Mouse (Mus musculus) hindbrain, embryonic 13.5 days (tissue): ENCODE results near the gene Haghl. TPM values are rescaled to one million over a fixed set of nuclear protein-coding genes. Genes with fewer than 3 reads are reported as not detected.

Experiments
- ATAC-seq: fragments of 200-750 bp; cut with Nextera tagmentation; 2 replicates; pipeline ENCODE4 v1.8.0; 2017; ENCODE audit warnings: moderate TSS enrichment; ENCODE audit not compliant: low FRiP score
- H3K27ac ChIP-seq: fragments of 300-500 bp; sonication (generic); 2 replicates; pipeline ENCODE4 v1.5.1; 2015; ENCODE audit warnings: inconsistent platforms, mild to moderate bottlenecking, moderate library complexity
- H3K27me3 ChIP-seq: fragments of 300-500 bp; sonication (generic); 2 replicates; pipeline ENCODE4 v1.6.1; 2015; ENCODE audit warnings: mild to moderate bottlenecking, inconsistent platforms
- H3K36me3 ChIP-seq: fragments of 300-500 bp; sonication (generic); 2 replicates; pipeline ENCODE4 v1.6.1; 2015; ENCODE audit warnings: mild to moderate bottlenecking, inconsistent platforms
- H3K4me1 ChIP-seq: fragments of 300-500 bp; sonication (generic); replicated peaks from 2 replicates; pipeline ENCODE4 v1.6.1; 2015; ENCODE audit warnings: inconsistent platforms
- H3K4me2 ChIP-seq: fragments of 300-500 bp; sonication (generic); 2 replicates; pipeline ENCODE4 v1.6.1; 2015; ENCODE audit warnings: inconsistent platforms, mild to moderate bottlenecking, moderate library complexity
- H3K4me3 ChIP-seq: fragments of 300-500 bp; sonication (generic); 2 replicates; pipeline ENCODE4 v1.5.1; 2015; ENCODE audit warnings: mild to moderate bottlenecking, inconsistent platforms
- H3K9ac ChIP-seq: fragments of 300-500 bp; sonication (generic); 2 replicates; pipeline ENCODE4 v1.6.1; 2015; ENCODE audit warnings: mild to moderate bottlenecking, inconsistent platforms
- H3K9me3 ChIP-seq: fragments of 300-500 bp; sonication (generic); 2 replicates; pipeline ENCODE4 v1.6.1; 2016; ENCODE audit warnings: inconsistent platforms
- WGBS: fragments of 180-500 bp; shearing (Covaris S2); methylation state at CpG from one replicate; pipeline ENCODE4 v1.1.7; 2015; 5-methylcytosine and 5-hydroxymethylcytosine counted together
- polyA plus RNA-seq: library from polyadenylated mRNA; unstranded; fragments of >200 nt; fragmentation: Nextera tagmentation; extraction: Ambion mirVana; gene quantifications from 2 replicates; pipeline ENCODE4 v1.2.1, GENCODE M21; 2015

The Haghl gene
- 125 and 138 TPM in 2 replicates for polyA plus RNA-seq

DNA sequence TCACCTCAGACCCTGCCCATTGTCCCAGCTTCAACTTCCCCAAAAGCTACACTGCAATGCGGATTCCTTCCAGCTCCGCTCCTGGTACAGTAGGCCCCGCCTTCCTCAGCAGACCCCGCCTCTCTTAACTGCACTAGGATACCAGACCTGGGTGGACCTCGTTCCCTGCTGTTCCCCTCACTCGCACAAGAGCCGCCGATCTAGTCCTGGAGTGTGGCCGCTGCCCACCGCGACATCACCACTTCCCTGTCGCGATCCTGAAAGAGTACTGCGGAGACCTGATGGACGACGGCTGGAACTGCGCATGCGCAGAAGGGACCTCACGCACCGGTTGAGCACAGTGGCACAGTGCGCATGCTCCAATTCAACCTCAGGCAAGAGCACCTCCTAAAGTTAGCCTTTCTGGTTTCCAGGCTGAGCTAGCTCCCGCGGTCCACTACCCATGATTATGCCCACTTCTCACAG lies at the start of gene Haghl:
Gene Haghl (minus strand): TSS at position 393 of the 465 bp plus-strand sequence.
- peaks cover 63% of the 10 kb centered on the region for H3K36me3 ChIP-seq
- peak within 1 kb of the TSS; percentile 91 for H3K27ac ChIP-seq
- H3K4me2 ChIP-seq: peak within 1 kb of the TSS; percentile 90
- peak within 1 kb of the TSS; percentile 88 for H3K9ac ChIP-seq
- H3K9me3 ChIP-seq: no peaks in the 10 kb centered on the region
- no peaks in the 10 kb centered on the region for H3K27me3 ChIP-seq
- H3K4me3 ChIP-seq: peak within 1 kb of the TSS; percentile 74
- ATAC-seq: peak; percentile 82
- WGBS: under 1% methylated on average over 23 of the region's 23 CpGs
- peaks cover 32% of the 10 kb centered on the region for H3K4me1 ChIP-seq

DNA sequence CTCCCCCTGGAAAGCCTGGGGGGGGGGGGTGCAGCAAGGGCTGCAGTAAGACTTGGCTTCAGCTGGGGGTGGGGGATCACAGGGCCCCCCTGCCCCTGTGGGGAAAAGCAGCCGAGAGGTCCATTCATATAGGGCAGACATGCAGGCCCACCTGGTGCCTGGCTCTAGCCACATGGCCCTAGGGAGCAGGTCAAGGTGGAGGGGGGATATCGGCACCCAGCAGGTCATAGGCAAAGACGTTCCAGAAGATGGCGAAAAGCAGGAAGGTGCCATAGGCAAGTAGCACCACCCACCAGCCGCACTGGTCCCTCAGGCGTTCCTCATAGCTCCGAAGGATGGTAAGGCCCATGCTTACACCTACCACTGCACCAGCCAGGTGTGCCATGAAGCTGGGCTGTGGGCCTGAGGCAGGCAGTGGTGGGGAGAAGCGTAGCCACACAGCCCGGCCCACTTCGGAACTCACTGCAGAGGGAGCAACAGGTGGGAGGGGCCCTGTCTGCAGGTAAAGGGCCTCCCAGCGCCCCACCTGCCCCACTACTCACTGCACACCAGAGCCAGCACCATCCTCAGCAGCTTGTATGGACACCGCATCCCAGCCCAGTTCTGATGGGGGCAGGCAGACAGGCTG lies 49.2 kb upstream of the Haghl start:
- 91% methylated on average over 12 of the region's 12 CpGs for WGBS
- Histone ChIP-seq H3K27ac (peak overlapping the region; percentile 97; the same call in 1 of the 2 replicates), H3K36me3 (peaks cover 49% of the 10 kb centered on the region), H3K4me2 (peak overlapping the region; percentile 99), H3K9me3 (no peaks in the 10 kb centered on the region), H3K4me3 (peak overlapping the region; percentile 82), H3K27me3 (no peaks in the 10 kb centered on the region), H3K9ac (peak overlapping the region; percentile 91), H3K4me1 (peaks cover 85% of the 10 kb centered on the region)
- no peak for ATAC-seq

DNA sequence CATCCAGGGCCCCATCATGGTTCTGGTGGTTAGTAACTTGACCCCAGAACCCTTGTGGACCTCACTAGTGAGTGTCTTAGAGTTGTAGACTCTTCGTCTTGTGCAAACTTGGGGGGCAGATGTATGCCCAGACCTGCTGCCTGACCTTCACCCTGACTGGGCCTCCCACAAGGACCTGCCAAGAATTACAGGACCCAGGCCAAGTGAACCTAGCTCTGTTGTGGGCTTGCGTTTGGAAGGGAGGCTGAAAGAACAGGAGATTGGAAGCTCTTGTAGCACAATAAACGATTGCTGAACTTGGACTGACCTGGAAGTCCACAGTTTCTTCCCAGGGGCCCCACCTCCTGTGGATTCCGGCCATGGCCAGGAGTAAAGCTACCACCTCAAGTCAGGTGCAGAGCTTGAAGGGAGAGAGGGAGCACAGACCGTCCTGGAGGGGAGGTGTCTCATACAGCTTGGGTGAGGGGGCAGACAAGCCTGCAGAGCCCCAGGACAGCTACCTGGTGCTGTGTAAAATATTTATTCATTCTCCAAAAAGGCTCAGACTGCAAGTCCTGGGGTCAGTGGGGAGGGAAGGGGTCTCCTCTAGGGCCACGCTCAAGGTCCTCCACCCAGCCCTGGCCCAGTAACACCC lies 48.6 kb upstream of the Haghl start:
- peak overlapping the region; percentile 91 for H3K9ac ChIP-seq
- ATAC-seq: no peak
- peak overlapping the region; percentile 97 for H3K27ac ChIP-seq
- WGBS: 58% methylated on average over 6 of the region's 6 CpGs
- peaks cover 88% of the 10 kb centered on the region for H3K4me1 ChIP-seq
- peak overlapping the region; percentile 99 for H3K4me2 ChIP-seq
- no peaks in the 10 kb centered on the region for H3K27me3 ChIP-seq
- peaks cover 45% of the 10 kb centered on the region for H3K36me3 ChIP-seq
- H3K4me3 ChIP-seq: peak overlapping the region; percentile 82
- no peaks in the 10 kb centered on the region for H3K9me3 ChIP-seq

GRCm38 (mm10) chr17:25833291-25833663 lies 47.8 kb upstream of the Haghl start, which contains the start of gene Stub1:
Gene Stub1 (minus strand): TSS chr17:25833404.
- peak within 1 kb of the TSS; percentile 91 for H3K9ac ChIP-seq
- under 1% methylated on average over 24 of the region's 24 CpGs for WGBS
- H3K4me2 ChIP-seq: peak within 1 kb of the TSS; percentile 99
- H3K27me3 ChIP-seq: no peaks in the 10 kb centered on the region
- peak; percentile 57 for ATAC-seq
- peaks cover 40% of the 10 kb centered on the region for H3K36me3 ChIP-seq
- H3K4me1 ChIP-seq: peaks cover 85% of the 10 kb centered on the region
- no peaks in the 10 kb centered on the region for H3K9me3 ChIP-seq
- H3K4me3 ChIP-seq: peak within 1 kb of the TSS; percentile 82
- H3K27ac ChIP-seq: peak within 1 kb of the TSS; percentile 97

DNA sequence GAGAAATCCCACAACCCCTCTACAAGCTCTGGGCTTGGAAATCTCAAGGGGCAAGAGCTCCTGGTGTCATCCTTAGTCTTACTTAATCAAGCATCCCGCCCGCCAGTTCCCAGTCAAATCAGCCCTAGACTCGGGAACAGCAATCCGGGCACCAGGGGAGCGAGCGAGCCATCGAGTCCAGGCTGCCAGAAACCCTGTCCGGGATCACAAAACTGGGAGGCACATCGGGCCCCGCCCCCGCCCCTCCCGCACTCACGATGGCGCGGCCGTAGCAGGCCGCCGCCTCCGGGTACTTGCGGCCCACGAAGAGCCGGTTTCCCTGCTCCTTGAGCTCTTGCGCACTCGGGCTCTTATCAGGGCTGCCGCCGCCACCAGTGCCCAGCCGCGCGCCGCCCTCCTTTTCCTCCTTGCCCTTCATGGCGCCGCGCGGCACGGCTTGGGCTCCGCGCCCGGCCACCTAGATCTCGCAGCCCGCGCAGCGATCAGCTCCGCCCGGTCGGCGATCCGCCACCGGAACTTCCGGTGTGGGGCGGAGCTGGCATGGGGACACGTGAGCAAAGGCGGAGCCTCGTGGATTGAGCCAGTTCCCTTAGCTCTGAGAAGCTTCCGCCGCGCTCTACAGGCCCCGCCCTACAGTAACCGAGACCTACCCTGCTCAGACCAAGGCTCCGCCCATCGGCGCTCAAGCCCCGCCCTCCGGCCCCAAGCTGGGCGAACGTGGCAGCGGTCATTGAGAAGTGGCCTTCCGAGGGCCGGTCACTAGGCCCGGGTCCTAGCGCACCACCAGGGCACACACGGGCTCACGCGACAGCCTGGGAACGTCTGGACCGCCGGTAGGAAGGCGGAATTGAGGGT lies 47.2 kb upstream of the Haghl start:
- H3K9me3 ChIP-seq: no peaks in the 10 kb centered on the region
- peaks cover 85% of the 10 kb centered on the region for H3K4me1 ChIP-seq
- H3K4me3 ChIP-seq: peak overlapping the region; percentile 82
- ATAC-seq: peak; percentile 89
- peaks cover 41% of the 10 kb centered on the region for H3K36me3 ChIP-seq
- H3K9ac ChIP-seq: peak overlapping the region; percentile 91
- H3K27me3 ChIP-seq: no peaks in the 10 kb centered on the region
- H3K27ac ChIP-seq: peak overlapping the region; percentile 97
- under 1% methylated on average over 64 of the region's 77 CpGs for WGBS
- H3K4me2 ChIP-seq: peak overlapping the region; percentile 99

DNA sequence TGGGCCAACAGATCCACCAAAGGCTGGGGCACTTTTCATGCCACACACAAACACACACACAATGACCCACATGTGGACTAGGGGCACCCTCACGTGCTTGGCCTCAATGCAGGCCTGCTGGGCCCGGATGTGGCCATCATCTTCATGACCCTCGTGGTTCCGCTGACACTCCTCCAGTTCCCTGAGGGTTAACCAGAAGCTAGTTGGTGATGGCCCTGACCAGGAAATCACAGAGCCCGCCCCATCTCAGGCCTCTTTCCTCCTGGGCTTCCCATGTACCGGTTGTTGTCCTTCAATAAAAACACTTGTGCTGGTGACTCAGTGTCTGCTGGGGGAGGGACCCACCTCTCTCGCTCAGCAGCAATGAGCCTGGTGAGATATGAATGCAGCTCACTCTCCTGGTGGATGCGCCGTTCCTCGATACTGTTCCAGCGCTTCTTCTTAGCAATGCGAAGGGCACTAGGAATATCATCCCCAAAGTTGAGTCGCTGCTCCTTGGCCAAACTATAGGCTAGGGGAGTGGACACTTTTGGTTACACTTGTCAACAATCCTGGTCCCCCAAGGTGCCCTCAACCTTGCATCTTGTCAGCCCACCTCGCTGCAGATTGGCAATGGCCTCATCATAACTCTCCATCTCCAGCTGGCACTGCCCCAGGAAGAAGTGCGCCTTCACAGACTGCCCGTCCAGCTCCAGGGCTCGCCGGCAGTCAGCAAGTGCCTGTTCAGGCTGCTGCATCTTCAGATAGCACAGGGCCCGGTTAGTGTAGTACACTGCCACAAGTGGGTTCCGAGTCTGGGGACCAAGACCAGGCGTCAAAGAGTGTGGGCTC lies 46.2 kb upstream of the Haghl start:
- Histone ChIP-seq H3K27ac (peak overlapping the region; percentile 97), H3K4me3 (peak overlapping the region; percentile 82), H3K27me3 (no peaks in the 10 kb centered on the region), H3K4me1 (peaks cover 85% of the 10 kb centered on the region), H3K9ac (peak overlapping the region; percentile 91), H3K4me2 (peak overlapping the region; percentile 99), H3K36me3 (peaks cover 51% of the 10 kb centered on the region), H3K9me3 (no peaks in the 10 kb centered on the region)
- 66% methylated on average over 21 of the region's 21 CpGs for WGBS
- no peak for ATAC-seq

DNA sequence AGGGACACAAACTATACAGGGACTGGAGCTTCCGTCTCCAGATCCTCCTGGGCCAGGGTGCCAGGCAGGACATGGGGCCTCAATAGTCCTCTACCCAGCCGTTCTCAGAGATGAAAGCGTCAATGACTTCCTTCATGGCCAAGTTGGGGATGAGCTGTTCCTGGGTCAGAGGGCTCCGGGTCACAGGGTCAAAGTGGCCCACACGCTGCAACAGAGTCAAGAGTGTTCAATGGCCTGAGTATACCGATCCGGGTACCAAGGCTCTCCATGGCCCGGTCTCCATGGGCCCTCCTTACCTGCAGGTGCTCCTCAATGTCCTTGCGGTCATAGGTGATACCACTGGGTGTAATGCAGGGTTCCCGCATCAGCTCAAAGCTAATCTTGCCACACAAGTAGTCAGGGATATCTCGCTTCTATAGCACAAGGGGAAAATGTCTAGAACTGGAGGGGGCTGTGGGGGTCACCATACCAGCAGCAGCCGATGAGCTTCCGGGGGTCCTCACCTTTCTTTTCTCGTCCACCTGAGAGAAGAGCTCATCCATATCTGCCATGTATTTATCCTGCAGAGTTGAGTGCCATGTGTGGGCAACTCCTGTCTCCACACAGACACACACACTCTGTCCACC lies 45.4 kb upstream of the Haghl start:
- H3K4me2 ChIP-seq: peak overlapping the region; percentile 99
- WGBS: 91% methylated on average over 14 of the region's 14 CpGs
- peak overlapping the region; percentile 91 for H3K9ac ChIP-seq

GRCm38 (mm10) chr17:25830200-25830753 lies 44.8 kb upstream of the Haghl start:
- Histone ChIP-seq H3K27ac (0 out of 2 replicates have a peak overlapping the region, but pooled peaks have one; percentile 95), H3K4me2 (peak overlapping the region; percentile 92), H3K36me3 (peaks cover 58% of the 10 kb centered on the region), H3K4me1 (peaks cover 85% of the 10 kb centered on the region), H3K9me3 (no peaks in the 10 kb centered on the region), H3K4me3 (peak overlapping the region; percentile 67), H3K27me3 (no peaks in the 10 kb centered on the region), H3K9ac (peak overlapping the region; percentile 89; the same call in 1 of the 2 replicates)
- ATAC-seq: no peak
- WGBS: 90% methylated on average over 4 of the region's 4 CpGs

More for the DNA sequence above, 45.4 kb upstream of the Haghl start:
- Histone ChIP-seq H3K4me3 (peak overlapping the region; percentile 82; the same call in 1 of the 2 replicates), H3K27ac (no peak overlapping the region; the same call in 1 of the 2 replicates), H3K9me3 (no peaks in the 10 kb centered on the region), H3K36me3 (peaks cover 58% of the 10 kb centered on the region), H3K4me1 (peaks cover 85% of the 10 kb centered on the region), H3K27me3 (no peaks in the 10 kb centered on the region)
- ATAC-seq: no peak

DNA sequence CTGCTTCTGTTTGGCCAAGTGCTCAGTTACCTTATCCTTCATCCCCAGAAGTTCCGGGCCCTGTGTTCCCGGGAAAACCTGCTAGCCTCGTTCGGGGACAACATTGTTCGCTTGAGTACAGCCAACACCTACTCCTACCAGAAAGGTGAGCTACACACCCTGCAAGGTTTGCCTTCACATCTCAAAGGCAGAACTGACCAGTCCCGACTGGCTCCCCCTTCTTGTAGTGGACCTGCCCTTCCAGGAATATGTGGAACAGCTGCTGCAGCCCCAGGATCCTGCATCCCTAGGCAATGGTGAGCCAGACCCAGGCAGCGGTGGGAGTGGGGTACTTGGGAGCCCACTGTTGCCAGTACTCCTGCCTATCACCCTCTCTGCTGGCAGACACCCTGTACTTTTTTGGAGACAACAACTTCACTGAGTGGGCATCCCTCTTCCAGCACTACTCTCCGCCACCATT lies 44.1 kb upstream of the Haghl start:
- no peak for ATAC-seq
- peaks cover 85% of the 10 kb centered on the region for H3K4me1 ChIP-seq
- peaks cover 51% of the 10 kb centered on the region for H3K36me3 ChIP-seq
- H3K27me3 ChIP-seq: no peaks in the 10 kb centered on the region
- 40% methylated on average over 8 of the region's 8 CpGs for WGBS
- H3K9ac ChIP-seq: peak overlapping the region; percentile 89
- peak overlapping the region; percentile 92 for H3K4me2 ChIP-seq
- H3K9me3 ChIP-seq: no peaks in the 10 kb centered on the region
- H3K4me3 ChIP-seq: peak overlapping the region; percentile 67
- H3K27ac ChIP-seq: peak overlapping the region; percentile 95

- Histone ChIP-seq H3K9ac (peak within 1 kb of the TSS; percentile 89), H3K36me3 (peaks cover 51% of the 10 kb centered on the region), H3K4me2 (peak within 1 kb of the TSS; percentile 92), H3K27ac (peak within 1 kb of the TSS; percentile 95), H3K27me3 (no peaks in the 10 kb centered on the region), H3K4me1 (peaks cover 85% of the 10 kb centered on the region), H3K4me3 (peak within 1 kb of the TSS; percentile 67), H3K9me3 (no peaks in the 10 kb centered on the region)
- 1% methylated on average over 32 of the region's 32 CpGs for WGBS
- ATAC-seq: peak; percentile 60
These were observed 43.5 kb upstream of the Haghl start, which contains the start of gene Jmjd8 for GRCm38 (mm10) chr17:25828712-25829557. Gene Jmjd8 (plus strand): TSS chr17:25828867.
